In the genomic region with DNA sequence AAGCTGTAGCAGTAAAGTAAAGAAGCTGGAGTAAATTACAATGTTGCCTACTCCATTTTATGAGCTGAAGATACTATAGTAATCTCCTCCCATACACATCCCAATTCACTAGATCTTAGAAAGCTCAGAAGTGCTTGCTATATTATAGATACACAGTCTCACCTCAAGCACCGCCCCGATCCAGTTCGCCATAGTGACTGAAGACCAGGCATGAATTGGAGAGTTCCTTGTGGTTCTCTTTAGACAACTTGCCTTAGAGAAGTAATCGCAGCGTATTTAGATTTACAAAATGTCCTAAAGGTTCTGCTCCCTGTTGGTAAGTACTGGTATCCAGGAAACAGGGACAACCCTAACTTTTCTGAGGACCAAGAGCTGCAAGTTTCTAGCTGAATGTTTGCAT, we compare ENCODE assay signal across 9 mouse cellular contexts. TPM values are rescaled to one million over a fixed set of nuclear protein-coding genes. Genes with fewer than 3 reads are reported as not detected.
DNase-seq lines count a peak whose midpoint lies in the region; ATAC-seq and TF ChIP-seq lines count a peak whose summit lies in the region.
"Had no signal": no experiment of that assay in that cellular context is flagged by ENCODE, and none has a peak within 500 bp of the region (broad histone marks: within the 10 kb centered on the region; RNA-seq: fewer than 3 reads in every experiment).

No protein-coding gene starts in this region.

- no peak for TF ChIP-seq CTCF in E14TG2a.4 (conservative IDR thresholded peaks at IDR 0.05; ENCODE audit: low read length)

- H3K27me3 ChIP-seq in heart, embryonic 11.5 days (ENCODE audit: control insufficient read depth, insufficient read depth, low read length), result no peaks in the 10 kb centered on the region
- no peaks in the 10 kb centered on the region for H3K27me3 ChIP-seq in E14TG2a.4 (ENCODE audit: insufficient read depth, low read length)
- H3K27me3 ChIP-seq in forebrain, embryonic 11.5 days (ENCODE audit: control insufficient read depth, insufficient read depth, low read length), result no peaks in the 10 kb centered on the region
- no peaks in the 10 kb centered on the region for H3K27me3 ChIP-seq in liver, embryonic 13.5 days

- no peak for ATAC-seq in heart, embryonic 11.5 days (replicated peaks; ENCODE audit: insufficient number of reproducible peaks, low FRiP score, low TSS enrichment)
- ATAC-seq in forebrain, embryonic 11.5 days (replicated peaks; ENCODE audit: low FRiP score), result no peak
- ATAC-seq in liver, embryonic 13.5 days (ENCODE audit: low read depth), result no peak

- no peaks in the 10 kb centered on the region for H3K9me3 ChIP-seq in heart, embryonic 11.5 days (replicated peaks; ENCODE audit: control insufficient read depth, low read length)
- no peaks in the 10 kb centered on the region for H3K9me3 ChIP-seq in E14TG2a.4 (ENCODE audit: low read length)
- no peaks in the 10 kb centered on the region for H3K9me3 ChIP-seq in forebrain, embryonic 11.5 days (ENCODE audit: control insufficient read depth, low read length)
- no peaks in the 10 kb centered on the region for H3K9me3 ChIP-seq in liver, embryonic 13.5 days (replicated peaks)

- peak overlapping the region; percentile 56; the same call in 1 of the 2 replicates for H3K9ac ChIP-seq in heart, embryonic 11.5 days (ENCODE audit: low read depth, low read length)
- peak overlapping the region; percentile 89 for H3K9ac ChIP-seq in forebrain, embryonic 11.5 days (ENCODE audit: low read length)
- peak overlapping the region; percentile 78 for H3K9ac ChIP-seq in liver, embryonic 13.5 days

- DNase-seq in heart, adult 9 months (ENCODE audit: low spot score in 2 of 2), result no peak
- DNase-seq in forebrain, embryonic 11.5 days (ENCODE audit: low spot score), result no peak
- DNase-seq in liver, embryonic 13.5 days, result peak; percentile 26
- DNase-seq in ovary, postnatal 10 days (ENCODE audit: low spot score), result no peak
- DNase-seq in frontal cortex, postnatal 36 days (ENCODE audit: low spot score in 2 of 2), result no peak
- no peak for DNase-seq in left cerebral cortex, adult 11 months (ENCODE audit: low spot score)
- DNase-seq: layer of hippocampus, adult 9-11 months had no signal

- H3K36me3 ChIP-seq in heart, embryonic 11.5 days (ENCODE audit: control insufficient read depth, insufficient read depth, low read length), result no peaks in the 10 kb centered on the region
- H3K36me3 ChIP-seq in E14TG2a.4 (ENCODE audit: insufficient read depth, low read length), result peaks cover 12% of the 10 kb centered on the region
- H3K36me3 ChIP-seq in forebrain, embryonic 11.5 days (ENCODE audit: control insufficient read depth, insufficient read depth, low read length), result no peaks in the 10 kb centered on the region
- H3K36me3 ChIP-seq in liver, embryonic 13.5 days, result peaks cover 10% of the 10 kb centered on the region

- peak overlapping the region; percentile 76 for H3K4me2 ChIP-seq in heart, embryonic 11.5 days
- H3K4me2 ChIP-seq in forebrain, embryonic 11.5 days (ENCODE audit: low read depth, low read length, severe bottlenecking), result peak overlapping the region; percentile 68
- peak overlapping the region; percentile 89 for H3K4me2 ChIP-seq in liver, embryonic 13.5 days

- WGBS in heart, embryonic 11.5 days (ENCODE audit: insufficient replicate concordance), result 89% methylated on average over 5 of the region's 5 CpGs
- WGBS in forebrain, embryonic 11.5 days, result 91% methylated on average over 5 of the region's 5 CpGs
- WGBS in liver, embryonic 13.5 days (ENCODE audit: insufficient replicate concordance), result 62% methylated on average over 5 of the region's 5 CpGs

- H3K4me3 ChIP-seq in heart, embryonic 11.5 days (ENCODE audit: low read depth, low read length), result peak overlapping the region; percentile 73
- peak overlapping the region; percentile 100 for H3K4me3 ChIP-seq in E14TG2a.4 (replicated peaks; ENCODE audit: low read length)
- peak overlapping the region; percentile 80 for H3K4me3 ChIP-seq in forebrain, embryonic 11.5 days (ENCODE audit: low read depth, low read length)
- peak overlapping the region; percentile 74 for H3K4me3 ChIP-seq in liver, embryonic 13.5 days (replicated peaks)

- no peak overlapping the region; the same call in 1 of the 2 replicates for H3K27ac ChIP-seq in heart, embryonic 11.5 days (ENCODE audit: low read depth, low read length)
- no peak overlapping the region for H3K27ac ChIP-seq in forebrain, embryonic 11.5 days (ENCODE audit: low read depth, low read length)
- H3K27ac ChIP-seq in liver, embryonic 13.5 days, result peak overlapping the region; percentile 94

- peaks cover 9% of the 10 kb centered on the region; the same call in 1 of the 2 replicates for H3K4me1 ChIP-seq in heart, embryonic 11.5 days (ENCODE audit: control insufficient read depth, insufficient read depth, low read length)
- H3K4me1 ChIP-seq in E14TG2a.4 (replicated peaks; ENCODE audit: low read depth, low read length), result peaks cover 39% of the 10 kb centered on the region
- H3K4me1 ChIP-seq in forebrain, embryonic 11.5 days (replicated peaks; ENCODE audit: control insufficient read depth, insufficient read depth, low read length), result peaks cover 8% of the 10 kb centered on the region; the same call in 1 of the 2 replicates
- peaks cover 56% of the 10 kb centered on the region for H3K4me1 ChIP-seq in liver, embryonic 13.5 days (replicated peaks)

RNA-seq across cellular contexts. Expression of a gene that starts 1.8 kb away (rescaled TPM):
- polyA plus RNA-seq in heart, embryonic 11.5 days (2014; fragmentation: Nextera tagmentation; extraction: Ambion mirVana), result 9.4 and 11.1 TPM in 2 replicates
- 24.6 and 26.2 TPM in 2 replicates for polyA plus RNA-seq in forebrain, embryonic 11.5 days (2014; fragmentation: Nextera tagmentation; extraction: Ambion mirVana)
- polyA plus RNA-seq in liver, embryonic 13.5 days (2015; fragmentation: Nextera tagmentation; extraction: Ambion mirVana), result 4.4 and 6.7 TPM in 2 replicates
